Mouse (Mus musculus) layer of hippocampus, adult 8-10 months (tissue): ENCODE data around the gene Unc80. TPM values are rescaled to one million over a fixed set of nuclear protein-coding genes. Genes with fewer than 3 reads are reported as not detected.

Source experiments
- DNase-seq, 2 experiments: peaks; one replicate each; pipeline ENCODE4 v3.0.0; 2022; ENCODE audit warnings: low spot score in 2 of 2
- total RNA-seq, 4 experiments: library from RNA; stranded (reverse); gene quantifications; 2 replicates each; pipeline ENCODE4 v1.2.4; 2022

Unc80 gene
- total RNA-seq, 4 experiments from 2014 or later: 194 to 273 (median 232) TPM

DNA sequence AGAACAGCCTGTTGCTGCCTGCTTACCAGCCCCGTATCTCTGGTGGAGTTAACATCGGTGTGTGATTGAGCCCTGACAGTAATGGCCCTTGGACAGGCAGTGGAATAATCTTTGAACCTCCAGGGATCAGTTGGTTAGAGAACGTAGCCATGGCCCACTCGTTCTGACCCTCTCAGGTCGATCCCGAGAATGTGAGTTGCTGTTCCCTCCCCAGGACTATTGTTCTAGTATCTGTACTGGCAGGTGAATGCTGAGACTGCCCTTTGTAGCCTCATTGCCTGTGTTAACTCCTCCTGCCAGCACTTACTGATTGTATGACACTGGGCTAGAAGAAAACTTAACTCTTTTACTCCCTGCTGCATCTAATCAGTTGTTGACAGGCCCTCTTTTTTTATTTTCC, 236.4 kb downstream of the Unc80 start:
- DNase-seq: no peak

DNA sequence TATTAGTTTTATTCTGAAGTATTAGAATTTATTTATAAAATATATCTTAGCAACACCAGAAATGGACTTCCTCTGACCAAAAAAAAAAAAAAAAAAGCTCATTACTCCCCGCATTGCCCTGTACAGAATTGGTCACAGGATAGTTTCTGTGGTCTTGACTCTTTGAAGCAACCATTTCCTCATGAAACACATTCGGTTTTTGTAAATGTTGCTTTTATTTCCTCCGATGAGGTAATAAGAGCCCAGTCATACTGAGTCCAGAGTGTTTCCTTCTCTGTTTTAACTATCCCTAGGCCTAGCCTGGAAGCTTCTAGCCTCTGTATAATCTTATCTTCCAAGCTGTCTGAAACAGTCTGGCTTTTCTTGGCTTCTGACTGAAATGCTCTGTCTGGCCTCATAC, 244.7 kb downstream of the Unc80 start:
- no peak for DNase-seq

DNA sequence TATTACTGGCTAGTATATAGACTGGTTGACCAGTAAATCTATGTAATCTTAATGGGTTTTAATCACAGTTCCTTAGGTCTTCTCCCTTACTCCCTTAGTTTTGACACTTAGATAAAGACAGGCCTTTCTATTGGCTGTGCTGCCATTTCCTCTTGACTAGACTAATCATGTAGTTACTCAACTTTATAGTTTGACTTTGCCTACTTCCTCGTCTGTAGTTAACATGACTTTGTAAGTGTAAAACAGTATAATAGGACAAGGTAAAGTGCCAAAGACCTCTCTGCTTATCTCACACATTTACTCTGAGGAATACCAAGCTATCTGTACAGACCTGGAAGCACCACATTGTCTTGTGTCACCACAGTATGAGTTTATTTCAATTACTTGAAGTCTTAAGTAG, 262.4 kb downstream of the Unc80 start:
- no peak for DNase-seq

Other genes with a start within 250 kb of the Unc80 start
- 10 to 100 TPM; 31.3 to 37.5 (median 34.3) TPM for gene Rpe, start 232.5 kb downstream of the Unc80 start, total RNA-seq